Mouse (Mus musculus): ENCODE measurements at regions not wholly inside any gene's neighbourhood (a gene's known extent, or its start where the extent isn't known, plus 50 kb on each side); places are given as distances from the start of the nearest gene placed in this dataset.
A peak's percentile ranks its signal among the peaks of the same experiment; 100 is the strongest.

GRCm38 (mm10) chr1:163190841-163191240 is 105.4 kb upstream of the Mroh9 start:
- DNase-seq (ENCODE audit: low read depth, low spot score) = no peak

DNA sequence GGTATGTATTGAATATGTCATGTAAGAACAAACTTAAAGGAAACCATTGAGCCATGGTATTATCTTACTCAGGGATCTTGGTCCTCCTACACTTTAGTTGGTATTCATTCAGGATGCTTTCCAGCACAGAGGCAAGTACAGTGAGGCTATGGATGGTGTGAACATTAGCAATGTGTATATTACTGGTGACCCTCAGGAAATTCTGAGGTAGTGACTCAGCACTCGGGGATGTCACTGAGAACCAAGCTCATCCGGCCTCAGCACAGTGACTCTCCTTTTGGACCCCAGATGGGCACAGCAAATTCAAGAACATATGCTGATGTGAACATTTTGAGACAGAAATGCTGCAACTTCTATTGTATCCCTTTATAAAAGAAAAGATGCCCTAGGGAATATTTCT is 96.4 kb upstream of the Mroh9 start:
- DNase-seq (ENCODE audit: low read depth, low spot score) = no peak

- DNase-seq (ENCODE audit: low read depth, low spot score) = no peak
Observed at GRCm38 (mm10) chr1:163177011-163177410, 91.5 kb upstream of the Mroh9 start.

GRCm38 (mm10) chr1:163167051-163167450 is 81.6 kb upstream of the Mroh9 start:
- DNase-seq (ENCODE audit: low read depth, low spot score) = peak; percentile 81

DNA sequence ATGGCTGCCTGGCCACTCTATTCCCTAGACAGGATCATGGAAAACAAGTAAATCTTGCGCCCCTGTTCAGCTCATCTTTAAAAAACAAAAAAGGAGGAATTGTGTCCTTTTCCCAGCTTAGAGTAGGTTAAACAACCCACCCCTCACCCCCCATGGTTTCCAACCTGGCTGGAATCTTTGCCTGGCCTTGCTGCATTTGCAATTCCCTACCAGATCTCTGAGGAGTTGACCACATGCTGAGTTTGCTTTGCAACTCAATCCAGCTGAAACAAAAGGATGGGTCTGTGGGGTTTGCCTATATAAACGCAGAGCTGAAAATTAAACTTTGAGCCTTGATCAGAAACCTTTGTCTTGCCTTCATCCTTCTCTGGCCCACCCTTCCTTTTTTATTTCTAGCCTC is 78.2 kb upstream of the Mroh9 start:
- no peak for DNase-seq (ENCODE audit: low read depth, low spot score)

GRCm38 (mm10) chr1:163159911-163160310 is 74.4 kb upstream of the Mroh9 start:
- DNase-seq (ENCODE audit: low read depth, low spot score) = no peak

DNA sequence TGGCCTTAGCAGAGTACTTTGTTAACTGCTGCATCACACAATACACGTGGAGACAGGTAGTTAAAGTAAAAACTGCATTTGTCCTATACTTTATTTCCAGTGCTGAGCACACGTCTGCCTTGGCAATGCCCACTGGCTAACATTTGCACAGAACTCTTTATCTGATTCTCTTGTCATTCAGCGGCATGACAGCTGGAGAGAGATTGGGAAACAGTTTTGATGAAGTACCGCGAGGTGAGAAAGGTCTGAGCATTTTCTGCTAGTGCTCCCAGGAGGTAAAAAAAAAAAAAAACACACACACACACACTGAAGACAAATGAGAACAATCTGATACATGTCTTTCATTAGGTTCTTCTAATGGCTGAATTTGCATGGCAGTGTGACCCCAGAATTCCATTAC is 73.0 kb upstream of the Mroh9 start:
- DNase-seq (ENCODE audit: low read depth, low spot score) = no peak

- DNase-seq (ENCODE audit: low read depth, low spot score) = peak; percentile 72
Observed at GRCm38 (mm10) chr1:163150203-163150855, 64.9 kb upstream of the Mroh9 start.

GRCm38 (mm10) chr1:163146641-163147040 is 61.2 kb upstream of the Mroh9 start:
- DNase-seq (ENCODE audit: low read depth, low spot score) = peak; percentile 19

- no peak for DNase-seq (ENCODE audit: low read depth, low spot score)
Observed at GRCm38 (mm10) chr1:163143113-163143512, 57.6 kb upstream of the Mroh9 start.

- no peak for DNase-seq (ENCODE audit: low read depth, low spot score)
Observed at GRCm38 (mm10) chr1:163141471-163141870, 56.0 kb upstream of the Mroh9 start.

- DNase-seq (ENCODE audit: low read depth, low spot score) = no peak
Observed at GRCm38 (mm10) chr1:163138179-163138578, 52.7 kb upstream of the Mroh9 start.

Measured in skeletal muscle tissue, adult 2 months (tissue).